Mouse (Mus musculus) hematopoietic stem cell, adult 5-6 weeks (primary cell): ENCODE results near the gene Smim7. TPM values are rescaled to one million over a fixed set of nuclear protein-coding genes. Genes with fewer than 3 reads are reported as not detected.

Source experiments
- ATAC-seq, 2 experiments: fragments of 125-278 bp in 1 of 2; replicated peaks in 1 of 2; 2 replicates each; pipeline ENCODE4 v1.8.0; 2016 to 2017; ENCODE audit warnings: inconsistent platforms in 2 of 2, mild to moderate bottlenecking in 2 of 2, moderate number of reproducible peaks in 2 of 2, low read depth in 1 of 2, moderate TSS enrichment in 1 of 2; ENCODE audit not compliant: low FRiP score in 2 of 2, poor library complexity in 2 of 2, severe bottlenecking in 2 of 2, insufficient read depth in 1 of 2, low TSS enrichment in 1 of 2
- total RNA-seq: library from RNA; stranded (forward); fragments of 172-1452, 232-1000 nt; gene quantifications from 2 replicates; pipeline ENCODE4 v1.2.3, GENCODE M21; 2017

The Smim7 gene
- total RNA-seq, 1 experiment from 2014 or later = 57.9 TPM

DNA sequence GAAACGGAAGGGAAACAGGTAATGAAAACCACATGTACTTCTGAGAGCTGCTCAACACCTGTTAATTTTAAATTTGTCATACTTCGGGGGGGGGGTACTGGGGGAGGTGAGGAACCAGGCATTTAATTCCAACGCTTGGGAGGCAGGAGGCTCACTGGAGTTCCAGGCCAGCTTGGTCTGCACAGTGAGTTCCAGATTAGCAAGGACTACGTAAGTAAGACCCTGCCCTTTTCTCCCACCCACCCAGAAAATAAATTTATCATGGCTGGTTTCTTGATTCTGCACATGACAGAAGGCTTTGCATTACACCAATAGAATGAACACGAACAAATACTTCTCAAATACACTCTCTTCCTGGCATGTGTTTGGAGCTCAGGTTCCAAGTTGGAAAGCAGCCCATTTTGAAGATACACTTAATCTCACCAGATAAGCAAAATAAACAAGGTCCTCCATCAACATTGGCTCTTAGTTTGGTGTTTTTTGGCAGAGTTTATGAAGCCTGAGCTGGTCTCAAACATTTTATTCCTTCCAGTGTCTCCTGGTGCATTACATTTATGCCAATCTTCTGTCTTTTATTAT lies 21.5 kb downstream of the Smim7 start:
- ATAC-seq = no peak

DNA sequence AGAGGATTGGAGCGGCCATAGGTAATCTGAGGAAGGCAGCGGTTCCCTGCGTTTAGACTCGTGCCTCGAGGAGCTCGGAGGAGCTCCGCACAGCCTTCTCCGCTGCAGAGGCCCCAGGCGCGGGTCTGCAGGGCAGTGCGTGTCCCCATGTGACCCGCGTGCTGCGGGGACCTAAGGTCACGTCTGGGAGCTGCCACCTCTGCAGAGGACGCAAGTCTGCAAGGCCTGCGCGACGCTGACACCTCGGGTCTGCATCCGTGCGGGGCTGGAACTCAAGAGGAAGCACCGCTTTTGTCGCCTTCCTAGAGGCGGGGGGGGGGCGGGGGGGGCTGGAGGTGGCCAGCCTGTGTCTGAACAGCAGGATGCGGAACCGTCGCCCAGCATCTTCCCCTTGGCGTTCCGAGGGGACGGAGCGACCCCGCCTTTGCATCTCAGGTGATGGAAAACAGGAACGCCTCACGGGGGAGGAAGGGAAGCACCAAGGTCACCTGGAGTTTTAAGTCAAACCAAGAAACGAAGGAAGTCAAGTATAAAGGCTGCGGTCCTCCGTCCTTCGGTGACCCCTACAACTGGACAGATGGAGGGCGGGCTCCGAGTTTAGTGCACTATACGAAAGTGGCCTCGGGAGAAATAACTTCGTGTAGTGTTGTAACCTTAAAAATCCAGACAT lies 22.1 kb downstream of the Smim7 start:
- ATAC-seq = peak in 1 of 2 experiments; percentile 65; a peak in 2 of 4 replicates

DNA sequence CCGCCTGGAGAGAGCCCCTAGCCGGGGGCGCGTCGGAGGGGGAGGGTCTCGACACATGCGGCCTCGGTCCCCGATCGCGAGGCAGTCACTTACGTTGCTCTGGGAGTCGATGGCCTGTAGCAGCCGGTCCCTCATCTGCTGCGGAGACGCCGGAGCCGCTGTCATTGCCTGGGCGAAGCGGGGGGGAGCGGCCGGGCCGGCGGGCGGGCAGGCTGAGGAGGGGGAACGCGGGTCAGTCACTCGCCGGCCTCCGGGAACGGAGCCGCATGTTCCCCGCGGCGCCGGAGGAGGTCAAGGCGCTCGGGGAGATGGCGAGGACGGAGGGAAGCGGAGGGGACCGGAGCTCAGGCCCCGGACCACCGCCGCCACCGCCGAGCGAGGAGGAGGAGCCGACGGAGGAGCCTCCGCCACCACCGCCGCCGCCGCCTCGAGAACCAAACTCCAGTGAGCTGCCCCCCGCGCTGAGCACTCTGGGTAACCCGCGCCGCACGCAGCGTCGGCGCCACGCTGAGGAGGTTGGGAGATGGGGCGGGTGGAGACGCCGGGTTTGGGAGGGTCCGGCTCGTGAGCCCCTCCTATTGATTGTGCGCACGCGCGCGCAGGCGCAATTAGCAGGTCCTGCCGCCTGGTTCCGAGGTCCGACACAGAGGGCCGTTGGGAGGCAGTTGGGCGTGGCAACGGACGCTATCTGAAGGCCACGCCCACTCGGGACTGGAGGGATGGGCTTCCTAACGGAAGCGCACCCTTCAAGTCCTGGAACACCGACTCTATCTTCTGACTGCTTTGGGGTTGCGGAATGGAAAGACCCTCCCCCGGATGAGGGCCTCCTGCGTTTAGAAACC lies 22.9 kb downstream of the Smim7 start, which contains the start of gene Med26:
Med26 (minus strand) TSS at position 469 of the 842 bp plus-strand sequence.
- peak; percentile 90 to 91 for ATAC-seq

DNA sequence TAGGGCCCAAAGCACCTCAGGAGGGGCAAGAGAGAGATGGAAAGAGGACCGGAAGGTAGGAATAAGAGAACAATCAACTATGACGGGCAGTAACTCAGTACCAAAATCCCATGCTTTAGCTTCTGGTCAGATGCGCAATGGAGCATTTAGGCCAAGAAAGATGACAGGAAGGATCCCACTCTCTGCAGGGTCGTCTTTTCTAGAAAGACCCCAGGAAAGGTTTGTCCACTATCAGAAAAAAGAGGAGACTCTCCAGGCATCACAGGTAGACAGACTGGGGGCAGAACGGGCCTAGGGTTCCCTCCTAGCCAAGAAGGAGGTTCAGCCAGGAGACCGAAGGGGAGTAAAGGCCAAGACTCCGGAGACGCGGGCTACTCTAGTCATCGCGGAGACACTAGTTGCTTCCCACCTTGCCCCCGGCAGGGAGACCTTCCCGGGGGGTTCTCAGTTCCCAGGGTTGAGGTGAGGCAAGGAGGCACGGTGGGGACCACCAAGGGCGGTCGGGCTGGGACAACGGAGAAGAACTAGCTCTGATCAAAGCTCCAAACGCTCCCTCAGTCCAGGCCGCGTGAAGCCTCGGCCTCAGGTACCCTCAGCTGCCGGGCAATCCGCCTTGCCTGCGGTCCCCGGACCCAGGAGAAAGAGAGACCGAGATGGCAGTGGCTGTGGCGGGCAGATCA lies 23.6 kb downstream of the Smim7 start:
- ATAC-seq = no peak

DNA sequence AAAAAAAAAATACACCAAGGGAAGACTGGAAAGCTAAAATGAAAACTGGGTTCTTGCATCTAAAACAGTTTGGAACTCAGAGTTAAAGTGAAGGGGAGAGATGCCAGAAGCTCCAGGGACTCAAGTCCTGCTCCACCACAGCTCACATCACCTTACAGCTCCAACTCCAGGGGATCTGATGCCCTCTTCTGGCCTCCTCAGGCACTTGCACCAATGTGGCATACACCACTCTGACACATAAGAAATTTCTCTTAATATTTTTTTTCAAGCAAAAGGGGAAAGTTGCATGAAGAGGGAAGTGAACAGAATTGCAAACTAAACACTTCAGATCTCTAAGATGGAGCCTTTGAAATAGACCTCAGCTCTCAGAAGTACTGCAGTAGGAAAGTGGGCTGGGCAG lies 31.7 kb downstream of the Smim7 start:
- ATAC-seq = peak in 1 of 2 experiments; percentile 33; a peak in 2 of 4 replicates

DNA sequence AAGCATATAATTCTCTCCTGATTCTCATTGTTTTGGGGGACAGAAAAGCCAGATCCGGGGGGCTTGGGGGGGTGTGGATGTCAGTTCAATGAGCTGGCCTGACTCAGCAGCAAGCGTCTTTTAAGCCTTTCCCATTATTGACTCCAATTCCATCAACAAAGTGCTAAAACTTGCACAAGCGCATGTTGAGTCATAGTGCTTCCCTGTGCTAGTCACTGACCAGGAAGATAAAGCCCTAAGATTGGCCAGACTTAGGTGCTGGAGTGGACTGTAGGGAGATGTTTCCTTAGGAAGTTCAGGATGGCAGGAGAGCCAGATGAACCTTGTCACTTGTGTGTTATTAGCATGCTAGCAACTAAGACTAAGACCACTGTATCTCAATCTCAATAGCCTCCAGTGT lies 36.0 kb downstream of the Smim7 start:
- no peak for ATAC-seq

DNA sequence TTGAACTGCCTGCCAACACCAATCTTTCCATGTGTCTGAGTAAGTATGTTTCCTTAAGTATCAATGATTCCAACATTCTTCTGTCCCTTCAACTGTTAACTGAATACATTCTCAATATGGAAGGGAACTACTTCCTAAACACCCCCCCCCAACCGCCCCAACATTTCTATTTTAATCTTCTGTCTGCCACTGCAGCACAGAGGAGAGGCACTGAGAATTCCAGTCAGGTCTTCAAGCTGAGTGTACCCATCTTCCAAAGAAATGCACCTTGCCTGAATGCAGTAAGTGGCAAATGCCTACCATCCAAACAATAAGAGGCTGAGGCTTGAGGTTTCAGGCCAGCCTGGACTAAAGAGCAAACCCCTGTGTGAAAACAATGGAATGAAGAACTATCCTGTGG lies 38.8 kb downstream of the Smim7 start:
- ATAC-seq = no peak

DNA sequence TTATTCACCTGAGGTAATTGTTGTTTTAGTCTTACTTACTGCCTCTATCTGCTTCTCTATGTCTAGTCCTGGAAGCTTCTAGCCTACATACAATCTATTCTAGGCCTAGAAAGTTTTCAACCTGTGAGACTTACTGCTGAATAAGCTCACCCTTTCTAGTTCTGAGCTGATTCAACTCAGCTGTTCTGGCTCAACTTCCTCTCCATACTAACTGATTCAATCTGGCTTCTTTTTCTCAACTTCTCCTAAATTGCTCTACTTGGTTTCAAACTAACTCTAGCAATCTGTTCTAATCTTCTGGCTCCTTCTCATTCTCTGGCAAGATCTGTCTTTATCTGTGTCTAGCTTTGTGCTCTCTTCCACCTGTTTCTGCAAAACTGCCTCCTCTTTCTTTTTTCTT lies 49.0 kb downstream of the Smim7 start:
- no peak for ATAC-seq

DNA sequence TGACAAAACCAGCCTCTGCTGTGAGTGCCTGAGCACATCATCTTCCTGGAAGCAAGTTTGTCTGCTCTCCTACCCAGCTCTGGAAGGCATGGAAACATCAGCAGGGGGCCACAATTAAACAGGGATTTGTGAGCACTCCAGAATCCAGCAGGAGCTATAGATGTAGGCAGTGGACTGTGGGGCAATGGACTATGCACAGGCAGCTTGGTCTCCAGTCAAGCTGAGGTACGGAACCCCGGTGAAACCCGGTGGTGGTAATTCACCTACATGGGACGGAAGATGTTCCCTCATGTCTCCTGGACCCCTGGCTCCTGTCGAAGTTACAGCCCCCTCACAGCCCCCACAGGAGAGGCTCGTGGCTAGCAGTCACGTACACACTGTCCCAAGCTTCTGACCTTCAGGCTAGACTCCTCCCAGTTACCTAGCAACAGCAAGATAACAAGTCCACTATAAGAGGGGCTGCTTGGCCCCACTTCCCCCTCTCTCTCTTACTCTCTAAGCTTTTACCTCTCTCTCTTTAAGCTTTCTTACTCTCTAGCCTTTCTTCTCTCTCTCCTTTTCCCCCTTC lies 53.4 kb downstream of the Smim7 start:
- no peak for ATAC-seq

Other genes with a start within 250 kb of the Smim7 start
- gene Eps15l1, start 149.6 kb downstream of the Smim7 start, total RNA-seq = 50.0 and 54.2 TPM in 2 replicates
- gene Calr3, start 127.2 kb downstream of the Smim7 start, total RNA-seq = 4.0 and 4.6 TPM in 2 replicates
- 6.4 and 9.3 TPM in 2 replicates for gene 1700030K09Rik, start 127.2 kb downstream of the Smim7 start, total RNA-seq
- 9.2 and 11.8 TPM in 2 replicates for gene Cherp, start 95.9 kb downstream of the Smim7 start, total RNA-seq
- 25.3 and 30.0 TPM in 2 replicates for gene Slc35e1, start 78.5 kb downstream of the Smim7 start, total RNA-seq
- 9.4 and 10.5 TPM in 2 replicates for gene Med26, start 22.8 kb downstream of the Smim7 start, total RNA-seq
- 4.1 and 4.2 TPM in 2 replicates for gene Tmem38a, start 967 bp upstream of the Smim7 start, total RNA-seq
- 24.4 and 33.3 TPM in 2 replicates for gene Nwd1, start 75.6 kb upstream of the Smim7 start, total RNA-seq
- 110 and 127 TPM in 2 replicates for gene Sin3b, start 152.2 kb upstream of the Smim7 start, total RNA-seq
- gene F2rl3, start 190.8 kb upstream of the Smim7 start, total RNA-seq = 27.1 and 37.1 TPM in 2 replicates